Mouse (Mus musculus) B cell, adult 2 months (primary cell): ENCODE results near the gene Defb33.

ENCODE experiments used
- DNase-seq, 2 experiments: peaks; one replicate each; pipeline ENCODE4 v3.0.0; 2022

Defb33 gene

DNA sequence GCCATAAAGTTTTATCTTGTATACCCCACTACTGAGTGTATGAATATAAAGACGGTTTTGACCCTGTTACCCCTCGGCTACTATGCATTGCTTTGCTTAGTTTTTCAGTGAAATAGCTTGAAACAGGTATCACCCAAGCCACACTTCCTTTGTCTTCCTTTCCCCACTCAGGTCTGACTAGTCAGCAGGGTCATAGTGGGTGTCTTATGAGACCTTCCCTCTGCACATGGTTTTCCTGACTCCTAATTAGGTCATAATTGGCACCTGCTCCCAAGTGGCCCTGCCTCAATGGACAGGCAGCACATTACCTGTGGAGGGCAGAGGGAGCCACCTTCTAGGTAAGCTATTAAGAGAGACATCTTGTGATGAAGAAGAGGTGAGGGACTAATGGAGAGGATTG is at the start of gene Defb33:
Gene Defb33 (plus strand): TSS at position 301 of the 400 bp plus-strand sequence.
- no peak for DNase-seq

DNA sequence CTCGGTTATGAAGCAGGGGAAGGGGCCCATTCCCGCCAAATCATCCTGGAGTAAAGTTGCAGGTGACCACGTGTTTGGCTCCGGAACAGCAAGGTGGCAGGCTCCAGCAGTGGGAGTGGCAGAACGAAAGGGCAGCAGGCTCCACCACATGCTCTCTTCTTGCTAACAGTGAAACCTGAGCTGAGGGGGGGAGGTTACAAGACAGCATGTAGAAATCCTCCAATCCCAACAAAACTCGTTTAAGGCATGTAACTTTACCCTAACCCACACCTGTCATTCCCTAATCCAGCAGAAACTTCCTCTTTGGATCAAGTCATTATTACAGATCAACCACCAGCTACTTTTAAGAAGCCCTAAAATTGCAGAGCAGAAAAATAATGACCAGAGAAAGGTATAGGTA is 17.9 kb upstream of the Defb33 start:
- DNase-seq = no peak

DNA sequence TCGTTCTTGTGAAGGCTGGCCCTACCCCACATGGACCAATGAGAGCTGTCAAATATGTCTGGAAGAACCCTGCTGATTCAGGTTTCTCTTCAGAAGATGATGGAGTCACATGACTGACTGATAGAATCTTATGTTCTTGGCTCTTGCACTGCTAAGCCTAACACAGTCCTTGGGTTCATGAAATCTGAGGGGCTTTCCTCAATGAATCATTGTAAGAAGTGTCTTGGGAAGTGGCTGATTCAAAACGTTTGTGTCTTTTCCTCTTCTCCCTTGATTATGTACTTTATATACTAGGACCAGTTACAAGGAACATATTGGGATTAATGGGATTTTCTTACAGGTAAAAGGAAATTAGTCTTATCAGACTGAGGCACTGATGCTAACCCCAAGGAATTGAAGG is 10.1 kb downstream of the Defb33 start, which contains the start of gene Gm15056:
Gene Gm15056 (minus strand): TSS at position 101 of the 400 bp plus-strand sequence.
- no peak for DNase-seq

DNA sequence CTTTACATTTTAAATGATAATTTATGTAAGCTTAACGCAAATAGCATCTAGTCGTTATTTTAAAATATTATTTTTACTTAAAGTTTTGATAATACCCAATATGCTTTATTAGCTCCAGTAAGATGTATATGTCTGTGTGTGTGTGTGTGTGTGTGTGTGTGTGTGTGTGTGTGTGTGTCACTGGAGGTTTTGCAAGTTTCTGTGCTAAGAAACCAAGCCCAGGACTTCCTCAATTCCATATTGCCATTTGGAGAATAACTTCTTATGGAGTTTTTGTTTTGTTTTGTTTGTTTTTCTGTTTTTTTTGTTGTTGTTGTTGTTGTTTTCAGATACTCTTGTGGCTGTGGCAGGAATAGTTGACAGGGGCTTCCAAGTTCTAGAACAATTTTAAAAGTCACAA is 14.7 kb downstream of the Defb33 start:
- no peak for DNase-seq

DNA sequence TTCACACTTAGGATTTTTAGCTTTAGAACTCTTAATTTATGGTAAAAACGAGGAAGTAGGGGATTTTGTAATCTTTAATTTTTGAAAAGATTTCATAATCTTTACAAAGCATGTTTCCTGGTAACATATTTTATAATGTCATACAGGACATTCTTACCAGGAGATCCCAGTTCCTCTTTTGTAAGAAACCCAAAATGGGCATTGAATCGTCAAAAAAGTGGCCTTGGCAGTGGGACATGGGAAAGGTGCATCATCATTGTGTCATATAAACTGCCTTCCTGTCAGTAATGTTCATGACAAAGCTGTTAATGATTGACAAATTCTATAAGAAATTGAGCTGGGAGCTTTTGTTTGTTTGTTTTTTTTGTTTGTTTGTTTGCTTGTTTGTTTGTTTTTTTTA is 15.8 kb downstream of the Defb33 start:
- no peak for DNase-seq

DNA sequence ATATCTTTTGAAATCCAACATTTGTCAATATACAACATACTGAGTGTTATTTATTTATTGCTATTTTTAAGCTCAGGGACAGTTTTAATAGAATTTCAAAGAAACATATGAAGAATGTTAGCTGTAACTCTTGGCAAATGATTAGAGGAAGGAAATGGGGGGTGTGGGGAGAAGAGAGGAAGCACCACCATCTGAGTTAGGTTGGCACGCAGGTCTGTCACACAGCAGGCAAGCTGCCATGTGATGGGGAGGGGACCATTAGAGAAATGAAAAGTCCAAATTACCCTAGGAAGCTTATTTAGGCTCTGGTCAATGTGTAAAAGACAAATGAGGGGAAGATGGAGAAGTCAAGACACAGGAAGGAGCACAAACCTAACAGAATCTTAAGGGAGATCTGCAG is 19.8 kb downstream of the Defb33 start:
- no peak for DNase-seq

DNA sequence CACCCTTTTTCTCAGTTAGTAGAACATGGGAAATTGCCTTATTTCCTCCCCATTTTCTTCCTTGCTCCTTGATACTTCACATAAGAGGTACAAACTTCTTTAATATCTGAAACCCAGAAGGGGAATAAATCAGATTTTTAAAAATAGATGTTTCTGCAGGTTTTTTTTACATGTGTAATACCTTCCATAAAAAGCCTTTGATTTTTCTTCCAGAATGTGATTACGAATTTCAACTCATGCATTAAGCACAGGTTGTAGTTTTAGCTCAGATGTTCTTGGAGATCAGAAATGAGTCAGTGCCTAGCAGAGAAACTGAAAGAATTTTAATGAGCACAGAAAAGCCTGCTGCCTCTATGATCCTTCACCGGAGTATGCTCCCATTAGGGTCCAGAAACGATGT is 29.5 kb downstream of the Defb33 start, which contains the start of gene Gm6040:
Gene Gm6040 (minus strand): TSS at position 101 of the 400 bp plus-strand sequence.
- DNase-seq = no peak

DNA sequence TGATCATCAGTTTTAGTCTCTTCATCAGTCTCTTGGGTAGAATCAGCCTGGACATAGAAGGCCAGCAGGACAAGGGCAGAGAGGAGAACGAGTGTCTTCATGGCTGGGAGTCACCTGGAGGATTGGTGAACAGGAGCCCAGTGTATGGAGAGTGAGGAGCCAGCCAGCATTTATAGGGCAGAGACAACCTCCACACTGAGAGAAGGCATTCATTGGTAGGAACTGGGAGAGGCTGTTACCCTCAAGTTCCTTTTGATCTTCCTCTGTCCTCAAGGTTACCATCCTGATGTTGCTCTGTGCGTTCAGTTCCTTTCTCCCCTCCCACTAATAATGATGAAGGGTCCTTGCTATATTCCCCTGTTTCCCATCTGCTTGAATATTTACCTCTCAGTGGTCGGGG is 52.1 kb downstream of the Defb33 start, which contains the start of gene AY761185:
Gene AY761185 (minus strand): TSS at position 101 of the 400 bp plus-strand sequence.
- DNase-seq = no peak
